Mouse (Mus musculus) heart, postnatal 0 days (tissue): ENCODE measurements around the gene Dmd.

Source experiments
- CTCF ChIP-seq: IDR thresholded peaks from 2 replicates; pipeline ENCODE4 v1.5.1; 2016; ENCODE audit warnings: antibody characterized with exemption, control low read depth, low read depth
- EP300 ChIP-seq: IDR thresholded peaks from 2 replicates; pipeline ENCODE4 v1.6.1; 2016; ENCODE audit warnings: antibody characterized with exemption, low read depth

DNA sequence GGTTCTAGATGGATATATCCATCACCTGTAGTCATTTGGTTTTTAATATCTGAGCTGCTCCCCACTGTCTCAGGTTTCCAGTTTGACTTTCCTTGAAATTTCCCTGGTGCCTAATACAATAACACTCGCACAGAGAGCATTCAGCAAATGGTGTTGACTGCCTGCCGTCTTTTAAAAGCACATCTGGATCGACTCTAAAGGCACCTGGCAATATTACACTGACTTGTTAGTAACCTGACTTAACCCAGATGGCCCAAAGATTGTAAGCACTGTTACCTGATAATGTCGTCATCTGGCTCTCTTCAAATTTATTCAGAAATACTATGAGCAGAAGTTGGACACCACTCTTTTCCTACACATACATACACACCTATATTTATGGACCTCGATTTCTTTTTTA lies 2011.9 kb downstream of the Dmd start:
- TF ChIP-seq CTCF (no peak), EP300 (no peak)
